Mouse (Mus musculus) C2C12 (cell line): Measurements from ENCODE around the gene BC025446. TPM values are rescaled to one million over a fixed set of nuclear protein-coding genes. Genes with fewer than 3 reads are reported as not detected.

Experiments
- H3K27me3 ChIP-seq: one replicate; pipeline ENCODE4 v1.6.1; 2011; ENCODE audit not compliant: control insufficient read depth, insufficient read depth, insufficient read length
- H3K36me3 ChIP-seq: one replicate; pipeline ENCODE4 v1.6.1; 2011; ENCODE audit not compliant: control insufficient read depth, insufficient read depth
- H3K4me3 ChIP-seq: one replicate; pipeline ENCODE4 v1.5.1; 2011; ENCODE audit warnings: mild to moderate bottlenecking, control low read depth; ENCODE audit not compliant: poor library complexity, insufficient read depth, severe bottlenecking
- H3K79me2 ChIP-seq: one replicate; pipeline ENCODE4 v1.6.1; 2011; ENCODE audit not compliant: control insufficient read depth, insufficient read depth
- H3K79me3 ChIP-seq: one replicate; pipeline ENCODE4 v1.6.1; 2011; ENCODE audit warnings: low read depth, control low read depth
- H3ac ChIP-seq: one replicate; pipeline ENCODE3; 2011; ENCODE audit warnings: low read depth; ENCODE audit not compliant: control insufficient read depth, insufficient read length
- CEBPB ChIP-seq: IDR thresholded peaks from one replicate; pipeline ENCODE4 v1.6.1; 2011; ENCODE audit warnings: low read depth, mild to moderate bottlenecking, control low read depth, moderate library complexity
- CTCF ChIP-seq: IDR thresholded peaks from one replicate; pipeline ENCODE4 v1.5.1; 2011; ENCODE audit not compliant: control insufficient read depth, insufficient read depth, insufficient read length
- FOSL1 ChIP-seq: IDR thresholded peaks from one replicate; pipeline ENCODE4 v1.8.0; 2011; ENCODE audit warnings: mild to moderate bottlenecking, low read length; ENCODE audit not compliant: poor library complexity, insufficient read depth, severe bottlenecking
- MAX ChIP-seq: IDR thresholded peaks from one replicate; pipeline ENCODE4 v1.6.1; 2011; ENCODE audit warnings: mild to moderate bottlenecking, control low read depth
- MYOD1 ChIP-seq: IDR thresholded peaks from one replicate; pipeline ENCODE4 v1.6.1; 2011; ENCODE audit warnings: low read depth; ENCODE audit not compliant: control insufficient read depth, insufficient read length
- MYOG ChIP-seq: IDR thresholded peaks from one replicate; pipeline ENCODE4 v1.6.1; 2011; ENCODE audit not compliant: control insufficient read depth, insufficient read length; ENCODE audit errors: extremely low read depth
- USF1 ChIP-seq: IDR thresholded peaks from one replicate; pipeline ENCODE4 v1.6.1; 2011; ENCODE audit warnings: low read depth, mild to moderate bottlenecking, control low read depth, moderate library complexity
- polyA plus RNA-seq: library from polyadenylated mRNA; unstranded; fragments of >200 nt; fragmentation: generic; extraction: Trizol; gene quantifications from one replicate; pipeline ENCODE4 v1.2.1, GENCODE M21; 2012; ENCODE audit warnings: missing spikeins

Gene BC025446
- polyA plus RNA-seq, 1 experiment, result 9.4 TPM

DNA sequence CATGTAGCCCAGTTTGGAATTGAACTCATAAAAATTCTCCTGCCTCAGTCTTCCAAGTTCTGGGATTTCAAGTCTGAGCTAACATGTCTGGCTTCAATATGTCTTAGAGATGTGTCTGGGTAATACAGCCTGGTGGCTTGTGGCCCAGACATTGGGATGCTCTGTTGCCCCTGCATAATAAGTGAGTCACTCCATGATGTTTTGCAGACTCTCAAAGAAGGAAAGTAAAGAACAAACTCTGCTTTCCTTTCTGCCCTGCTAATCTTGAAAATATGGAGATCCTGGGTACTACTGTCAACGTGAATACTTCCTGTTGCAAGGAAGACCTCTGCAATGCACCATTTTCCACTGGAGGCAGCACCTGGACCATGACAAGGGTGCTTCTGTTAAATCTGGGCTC is 55.2 kb downstream of the BC025446 start:
- Histone ChIP-seq H3K79me2 (no peaks in the 10 kb centered on the region), H3K36me3 (no peaks in the 10 kb centered on the region), H3K79me3 (no peaks in the 10 kb centered on the region), H3ac (no peak overlapping the region), H3K27me3 (no peaks in the 10 kb centered on the region), H3K4me3 (no peak overlapping the region)
- TF ChIP-seq USF1, result no peak
- TF ChIP-seq CTCF, result no peak
- TF ChIP-seq FOSL1, result no peak
- TF ChIP-seq MYOD1, result no peak
- no peak for TF ChIP-seq CEBPB
- TF ChIP-seq MAX, result no peak
- TF ChIP-seq MYOG, result no peak

DNA sequence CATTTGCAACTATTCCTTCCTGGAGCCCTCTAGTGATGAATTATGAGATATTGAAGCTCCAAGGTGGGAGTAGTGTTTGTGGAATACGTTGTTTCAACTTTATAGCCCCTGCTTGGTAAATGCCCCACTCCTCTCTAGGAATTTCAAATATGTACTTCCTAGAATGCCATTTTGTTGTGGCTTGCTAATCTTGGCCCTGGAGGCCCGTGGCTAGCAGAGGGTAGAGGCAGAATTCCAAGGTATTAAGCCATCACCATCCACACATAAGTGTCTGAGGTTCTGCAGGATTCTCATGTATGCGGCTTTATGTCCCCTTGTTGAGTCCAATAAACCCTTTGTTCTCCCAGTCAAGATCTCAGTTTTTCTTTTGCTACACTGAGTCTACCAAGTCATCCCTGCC is 55.7 kb downstream of the BC025446 start:
- Histone ChIP-seq H3K36me3 (no peaks in the 10 kb centered on the region), H3K27me3 (no peaks in the 10 kb centered on the region), H3ac (no peak overlapping the region), H3K4me3 (no peak overlapping the region), H3K79me3 (no peaks in the 10 kb centered on the region), H3K79me2 (no peaks in the 10 kb centered on the region)
- TF ChIP-seq CTCF (no peak), CEBPB (peak; percentile 44), USF1 (no peak)

Other genes starting within 250 kb of the BC025446 start
- gene Ly6i, start 232.9 kb upstream of the BC025446 start, polyA plus RNA-seq, result 0.02 TPM
- 103 TPM for gene Ly6a, start 218.3 kb upstream of the BC025446 start, polyA plus RNA-seq
- gene Ly6c1, start 167.5 kb upstream of the BC025446 start, polyA plus RNA-seq, result 38.8 TPM
- gene Ly6c2, start 104.4 kb upstream of the BC025446 start, polyA plus RNA-seq, result 12.3 TPM
- 0.13 TPM for gene Ly6g, start 61.1 kb upstream of the BC025446 start, polyA plus RNA-seq
- 0.14 TPM for gene Ly6f, start 52.0 kb downstream of the BC025446 start, polyA plus RNA-seq